Mouse (Mus musculus) left cerebral cortex, postnatal 25 days (tissue): ENCODE data around the gene Cd55b. TPM values are rescaled to one million over a fixed set of nuclear protein-coding genes. Genes with fewer than 3 reads are reported as not detected.

Experiments used
- DNase-seq, 2 experiments: peaks; one replicate each; pipeline ENCODE4 v3.0.0; 2022; ENCODE audit warnings: low spot score in 2 of 2, mixed read lengths in 1 of 2
- intact Hi-C: fragments of 180-260 bp; cut with DNase I; formaldehyde crosslinking; loops from one replicate; pipeline ENCODE4 v1.15.1; 2025
- total RNA-seq, 2 experiments: library from RNA; stranded (reverse); gene quantifications; 2 replicates each; pipeline ENCODE4 v1.2.3; 2021

The Cd55b gene
- total RNA-seq, 2 experiments from 2014 or later, result not detected

DNA sequence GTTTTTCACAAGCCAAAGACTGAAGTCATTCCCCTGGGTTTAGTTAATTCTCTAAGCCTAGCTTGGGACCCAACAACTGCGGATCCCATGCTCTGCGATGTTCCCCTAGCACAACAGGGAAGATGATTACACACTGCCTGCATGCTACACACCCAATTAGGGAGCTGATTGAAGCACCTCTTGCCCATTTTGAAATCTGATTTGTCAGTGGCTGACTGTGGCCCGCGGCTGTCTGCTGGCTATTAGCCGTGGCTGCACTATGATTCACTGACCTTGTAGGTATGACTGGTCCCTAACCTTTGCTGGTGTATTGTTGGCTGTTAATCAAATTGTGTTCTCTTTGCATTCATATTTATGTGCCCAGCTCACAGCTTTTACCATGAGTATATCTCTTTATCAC lies 51.5 kb downstream of the Cd55b start:
- DNase-seq, result no peak
- intact Hi-C loops, result loop anchor here (5.0 kb wide), 1 partner anchor 1494 kb away; no protein-coding TSS in a partner anchor

DNA sequence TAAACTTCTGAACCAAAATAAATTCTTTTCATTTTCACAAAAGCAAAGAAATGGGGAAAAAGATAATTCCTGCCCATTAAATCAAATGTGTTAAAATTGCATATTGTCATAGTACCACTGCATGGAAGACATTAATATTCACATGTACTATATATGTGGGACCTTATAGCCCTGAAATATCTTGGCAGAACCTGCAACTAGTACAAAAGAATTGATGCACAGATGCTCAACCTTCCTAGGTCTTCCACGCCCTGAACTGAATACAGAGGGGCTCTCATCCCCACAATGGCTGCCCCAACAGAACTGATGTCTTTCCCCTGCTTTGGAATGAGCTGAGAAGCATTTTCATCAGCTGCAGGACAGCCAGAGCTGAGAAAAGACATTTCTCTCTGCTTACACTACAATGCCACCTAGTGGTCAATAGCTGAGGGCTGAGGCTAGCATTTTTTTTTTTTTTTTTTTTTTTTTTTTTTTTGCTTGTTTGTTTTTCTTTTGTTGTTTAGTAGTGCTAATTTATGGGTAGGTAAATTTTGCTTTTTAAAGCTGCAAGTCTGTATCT lies 72.7 kb downstream of the Cd55b start:
- peak; percentile 33 to 51 for DNase-seq
- intact Hi-C loops, result loop anchor here (5.0 to 10.0 kb wide), 3 partner anchors 183 to 1473 kb away; partner anchors contain the start of gene Thsd7b

DNA sequence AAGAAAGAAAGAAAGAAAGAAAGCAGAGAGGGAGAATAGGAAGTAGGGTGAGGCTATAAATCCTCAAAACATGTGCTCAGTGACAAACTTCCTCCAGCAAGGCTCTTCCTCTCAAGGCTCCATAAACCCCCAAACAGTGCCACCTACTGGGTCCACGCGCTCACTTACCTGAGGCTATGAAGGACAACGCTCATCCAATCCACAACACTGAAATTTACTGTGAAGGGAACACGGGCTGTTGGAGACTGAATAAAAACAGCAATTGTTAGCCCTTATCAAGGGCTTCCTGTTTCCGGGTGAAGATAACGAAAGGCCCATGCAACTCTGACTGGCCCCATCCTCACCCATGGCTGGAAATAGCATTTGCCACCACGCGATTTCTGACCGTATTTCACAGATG lies 80.4 kb downstream of the Cd55b start:
- DNase-seq, result no peak
- intact Hi-C loops, result no loop called here

Other genes with a start within 250 kb of the Cd55b start
- gene Cd55, start 39.7 kb upstream of the Cd55b start, total RNA-seq, result 1 to 10 TPM; 6.1 to 6.6 TPM
- gene Zp3r, start 206.6 kb upstream of the Cd55b start, total RNA-seq, result not detected
- gene C4bp, start 238.6 kb upstream of the Cd55b start, total RNA-seq, result not detected